Mouse (Mus musculus) bone marrow, adult 2 months (tissue): ENCODE results near the gene Sowahb.

Experiments used
- CTCF ChIP-seq: fragments of 200-500 bp; IDR thresholded peaks from 2 replicates; pipeline ENCODE4 v1.5.1; 2011; ENCODE audit warnings: low read length, control low read depth; ENCODE audit not compliant: control insufficient read depth, insufficient read depth
- POLR2A ChIP-seq: fragments of 200-500 bp; IDR thresholded peaks from 2 replicates; pipeline ENCODE4 v1.6.1; 2011; ENCODE audit warnings: low read depth, mild to moderate bottlenecking, control low read depth, low read length, borderline replicate concordance; ENCODE audit not compliant: control insufficient read depth

DNA sequence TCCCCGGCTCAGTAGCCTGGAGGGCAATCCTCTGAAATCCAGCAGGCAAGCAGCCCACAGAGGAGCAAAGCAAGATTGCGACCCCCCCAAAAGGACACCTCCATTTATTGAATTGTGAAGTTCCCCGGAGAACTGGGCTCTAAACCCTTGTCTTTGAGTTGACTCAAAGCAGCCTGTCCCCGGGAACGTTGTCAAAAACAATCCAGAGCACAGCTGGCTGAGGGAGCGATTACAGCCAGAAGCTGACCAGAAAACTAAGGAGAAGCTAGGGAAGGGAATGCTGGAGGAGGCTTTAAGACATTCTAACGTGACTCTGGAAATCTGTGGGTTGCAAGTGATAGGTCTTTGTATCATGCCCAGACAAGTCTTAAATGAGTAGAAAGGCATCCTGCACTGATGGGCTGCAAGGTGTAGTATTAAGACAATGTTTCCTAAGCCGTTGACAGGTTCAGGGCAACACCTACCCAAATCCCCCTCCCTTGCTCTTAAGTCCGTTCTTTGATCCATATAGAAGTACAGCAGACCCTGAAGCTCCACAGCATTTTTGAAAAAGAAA lies 17.6 kb downstream of the Sowahb start:
- TF ChIP-seq CTCF (no peak), POLR2A (no peak)
